Mouse (Mus musculus): ENCODE measurements around the gene Zic4. TPM values are rescaled to one million over a fixed set of nuclear protein-coding genes. Genes with fewer than 3 reads are reported as not detected.

Zic4 gene
- polyA plus RNA-seq, 1 experiment from 2014 or later, result 0.27 TPM

DNA sequence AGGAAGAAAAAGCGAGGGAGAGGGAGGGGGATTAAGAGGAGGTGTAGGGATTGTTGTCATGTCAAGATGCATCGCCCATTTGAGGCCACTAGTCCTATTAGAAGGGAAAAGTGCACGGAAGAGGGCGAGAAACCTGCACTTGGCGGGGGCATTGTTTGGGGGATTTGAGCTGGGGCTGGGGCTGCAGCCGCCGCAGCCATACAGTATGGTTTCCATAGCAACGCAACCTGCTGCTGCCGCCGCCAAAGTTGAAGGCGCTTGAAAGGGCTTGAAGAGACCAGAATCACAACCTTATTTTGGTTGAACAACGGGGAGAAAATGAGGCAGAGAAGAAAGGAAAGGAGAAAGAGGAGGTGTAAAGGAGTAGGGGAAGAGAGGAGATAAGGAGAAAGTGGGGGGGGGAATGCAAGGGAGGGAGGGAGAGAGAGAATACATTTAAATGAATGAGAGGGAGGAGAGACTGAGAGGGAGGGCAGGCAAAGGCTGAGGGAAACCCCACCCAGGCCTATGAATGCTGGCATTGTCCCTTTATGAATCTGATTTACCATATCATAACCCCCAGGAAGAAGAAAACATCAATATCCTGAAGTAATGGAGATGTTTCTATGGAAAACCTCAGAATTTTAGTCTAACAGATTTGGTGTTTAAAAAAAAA, 51.9 kb downstream of the Zic4 start:
- Histone ChIP-seq H3K4me1 (replicated peaks) (no peaks in the 10 kb centered on the region), H3K9ac (no peak overlapping the region), H3K36me3 (no peaks in the 10 kb centered on the region), H3K27me3 (replicated peaks) (peaks cover 79% of the 10 kb centered on the region), H3K9me3 (replicated peaks) (0 out of 2 replicates have a peak, but pooled peaks cover 2% of the 10 kb centered on the region), H3K4me2 (no peak overlapping the region), H3K4me3 (no peak overlapping the region), H3K27ac (ENCODE audit: poor library complexity, severe bottlenecking) (no peak overlapping the region)
- WGBS, result 2% methylated on average over 12 of the region's 12 CpGs
- ATAC-seq (ENCODE audit: insufficient number of reproducible peaks, low FRiP score), result no peak

DNA sequence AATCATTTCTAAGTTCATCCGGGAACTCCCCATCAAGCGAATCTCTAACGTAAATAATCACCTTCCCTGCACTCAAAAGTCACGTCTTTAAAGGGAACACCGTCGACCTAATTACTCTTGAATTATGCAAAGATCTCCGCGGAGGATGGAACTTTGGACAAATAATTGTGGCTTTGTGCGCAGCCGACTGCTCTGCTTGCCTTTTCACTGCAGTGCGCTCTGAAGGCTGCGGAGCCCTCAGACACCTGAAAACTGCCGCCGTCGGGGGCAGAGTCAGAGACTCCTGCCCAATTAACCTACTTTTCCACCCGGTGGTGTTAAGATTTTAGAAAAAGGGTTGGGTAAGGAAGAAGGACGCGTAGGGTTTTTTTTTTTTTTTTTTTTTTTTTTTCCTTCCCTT, 58.2 kb downstream of the Zic4 start:
- no peak overlapping the region for H3K9ac ChIP-seq
- peaks cover 62% of the 10 kb centered on the region for H3K27me3 ChIP-seq (replicated peaks)
- H3K4me3 ChIP-seq, result no peak overlapping the region
- H3K36me3 ChIP-seq, result no peaks in the 10 kb centered on the region
- peak overlapping the region; percentile 14; the same call in 1 of the 2 replicates for H3K4me2 ChIP-seq
- H3K9me3 ChIP-seq (replicated peaks), result no peaks in the 10 kb centered on the region
- H3K4me1 ChIP-seq (replicated peaks), result no peaks in the 10 kb centered on the region
- 2% methylated on average over 18 of the region's 18 CpGs for WGBS
- no peak overlapping the region for H3K27ac ChIP-seq (ENCODE audit: poor library complexity, severe bottlenecking)
- ATAC-seq (ENCODE audit: insufficient number of reproducible peaks, low FRiP score), result no peak

Other genes starting within 250 kb of the Zic4 start
- gene Zic1, start 3.4 kb downstream of the Zic4 start, polyA plus RNA-seq (2016; fragmentation: Nextera tagmentation; extraction: Ambion mirVana), result 0.08 TPM in 1 of 2 replicates, not detected in the other

Measured in heart, embryonic 12.5 days (tissue).